Mouse (Mus musculus) layer of hippocampus, postnatal 14 days (tissue): ENCODE data around the gene AU040320. TPM values are rescaled to one million over a fixed set of nuclear protein-coding genes. Genes with fewer than 3 reads are reported as not detected.
A peak's percentile ranks its signal among the peaks of the same experiment; 100 is the strongest.

Source experiments
- DNase-seq, 2 experiments: peaks; one replicate each; pipeline ENCODE4 v3.0.0; 2021 to 2022; ENCODE audit warnings: low spot score in 2 of 2, mixed read lengths in 1 of 2
- total RNA-seq, 2 experiments: library from RNA; stranded (reverse); gene quantifications; 2 replicates each; pipeline ENCODE4 v1.2.3; 2021

The AU040320 gene
- total RNA-seq, 2 experiments from 2014 or later = 59.2 to 59.4 TPM

GRCm38 (mm10) chr4:126749553-126749952 lies 3.8 kb upstream of the AU040320 start:
- DNase-seq = no peak

GRCm38 (mm10) chr4:126750046-126750683 lies 3.2 kb upstream of the AU040320 start:
- peak; percentile 79 to 90 for DNase-seq

- DNase-seq = no peak
Measured at GRCm38 (mm10) chr4:126750863-126751555, 2.3 kb upstream of the AU040320 start.

- DNase-seq = no peak
Measured at GRCm38 (mm10) chr4:126751556-126752023, 1.8 kb upstream of the AU040320 start.

- DNase-seq = no peak
Measured at GRCm38 (mm10) chr4:126752024-126752607, 1.2 kb upstream of the AU040320 start.

- DNase-seq = no peak
Measured at GRCm38 (mm10) chr4:126752608-126753141, 669 bp upstream of the AU040320 start.

GRCm38 (mm10) chr4:126754231-126754611 lies 877 bp downstream of the AU040320 start:
- DNase-seq = no peak

GRCm38 (mm10) chr4:126754736-126755374 lies 1.5 kb downstream of the AU040320 start:
- no peak for DNase-seq

- no peak for DNase-seq
Measured at GRCm38 (mm10) chr4:126756766-126757165, 3.4 kb downstream of the AU040320 start.

- DNase-seq = no peak
Measured at GRCm38 (mm10) chr4:126758299-126758698, 5.0 kb downstream of the AU040320 start.

GRCm38 (mm10) chr4:126759435-126759834 lies 6.1 kb downstream of the AU040320 start:
- DNase-seq = no peak

- DNase-seq = no peak
Measured at GRCm38 (mm10) chr4:126762586-126763359, 9.4 kb downstream of the AU040320 start.

- DNase-seq = no peak
Measured at GRCm38 (mm10) chr4:126763483-126763882, 10.1 kb downstream of the AU040320 start.

GRCm38 (mm10) chr4:126769800-126770563 lies 16.6 kb downstream of the AU040320 start:
- no peak for DNase-seq

- DNase-seq = no peak
Measured at GRCm38 (mm10) chr4:126770831-126771230, 17.5 kb downstream of the AU040320 start.

- DNase-seq = no peak
Measured at GRCm38 (mm10) chr4:126773871-126774270, 20.5 kb downstream of the AU040320 start.

GRCm38 (mm10) chr4:126775182-126775581 lies 21.8 kb downstream of the AU040320 start:
- DNase-seq = no peak

- no peak for DNase-seq
Measured at GRCm38 (mm10) chr4:126779148-126779581, 25.8 kb downstream of the AU040320 start.

GRCm38 (mm10) chr4:126779826-126780775 lies 26.8 kb downstream of the AU040320 start:
- DNase-seq = no peak
